Mouse (Mus musculus): ENCODE data around the gene 4930522H14Rik.

DNA sequence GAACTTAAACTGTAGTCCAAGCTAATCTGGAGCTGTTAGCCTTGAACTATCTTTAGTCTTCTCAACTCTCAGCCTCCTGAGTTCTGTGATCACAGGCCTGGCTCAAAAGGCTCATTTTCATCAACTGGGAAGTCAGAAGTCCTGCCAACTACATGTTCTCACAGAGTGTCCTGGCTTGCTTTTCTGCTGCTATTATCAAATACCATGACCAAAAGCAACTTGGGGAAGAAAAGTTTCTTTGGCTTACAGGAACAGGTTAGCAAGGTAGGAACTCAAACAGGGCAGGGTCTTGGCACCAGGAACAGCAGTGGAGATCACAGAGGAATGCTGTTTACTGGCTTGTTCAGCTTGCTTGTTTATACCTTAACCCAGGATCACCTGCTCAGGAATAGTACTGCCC, 37.5 kb downstream of the 4930522H14Rik start:
- TF ChIP-seq CTCF (IDR thresholded peaks at IDR 0.05; ENCODE audit: insufficient read depth, low read length), result no peak
- no peak for TF ChIP-seq POLR2A (IDR thresholded peaks at IDR 0.05; ENCODE audit: borderline replicate concordance, extremely low read depth, low read depth, low read length)

All from lung, adult 2 months (tissue).